8 mouse cellular contexts compared by ENCODE assay signal in the genomic region with DNA sequence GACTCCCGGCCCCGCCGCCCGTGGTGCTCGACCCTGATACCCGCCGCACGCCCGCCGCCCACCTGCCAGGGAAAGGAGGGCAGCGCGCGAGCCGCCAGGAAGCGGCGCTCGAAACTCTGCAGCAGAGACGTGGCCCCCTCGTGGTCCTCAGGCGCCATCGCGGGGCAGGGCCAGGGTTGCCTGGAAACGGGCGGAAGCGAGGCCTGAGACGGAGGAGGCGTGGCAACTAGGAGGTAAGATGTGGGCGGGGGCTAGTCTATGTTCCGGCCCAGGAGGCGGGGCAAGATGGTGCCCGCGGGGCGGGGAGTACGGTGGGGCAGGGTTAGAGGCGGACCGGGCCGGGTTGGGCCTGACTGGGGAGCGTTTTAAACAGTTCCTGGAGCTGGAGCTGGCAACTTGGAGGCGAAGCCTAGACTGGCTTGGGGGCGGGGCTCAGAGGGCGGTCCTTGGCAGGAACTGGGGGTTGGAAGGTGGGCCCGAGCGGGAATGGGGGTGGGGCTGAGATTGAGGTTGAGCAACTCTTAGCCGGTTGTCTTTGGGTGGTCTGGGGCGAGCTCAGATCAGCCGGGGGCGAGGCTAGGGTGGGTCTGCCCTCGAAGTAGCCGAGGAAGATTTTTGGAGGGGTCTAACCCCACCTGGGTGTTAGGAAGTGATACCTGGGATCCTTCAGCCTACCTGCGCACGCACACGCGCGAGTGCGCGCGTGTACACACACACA. TPM values are rescaled to one million over a fixed set of nuclear protein-coding genes. Genes with fewer than 3 reads are reported as not detected.
DNase-seq lines count a peak whose midpoint lies in the region; ATAC-seq lines count a peak whose summit lies in the region.

A gene (minus strand): TSS at position 205 of the 718 bp plus-strand sequence.

- no peaks in the 10 kb centered on the region for H3K9me3 ChIP-seq in lung, embryonic 16.5 days (ENCODE audit: control insufficient read depth, low read length)

- H3K36me3 ChIP-seq in lung, embryonic 16.5 days (ENCODE audit: control insufficient read depth, insufficient read depth, low read length) = no peaks in the 10 kb centered on the region

- peaks cover 11% of the 10 kb centered on the region for H3K4me1 ChIP-seq in lung, embryonic 16.5 days (replicated peaks; ENCODE audit: control insufficient read depth, insufficient read depth, low read length)

- peak within 1 kb of the TSS; percentile 78 for H3K27ac ChIP-seq in lung, embryonic 16.5 days (ENCODE audit: low read length)

- under 1% methylated on average over 55 of the region's 57 CpGs for WGBS in lung, embryonic 16.5 days

- ATAC-seq in hematopoietic stem cell, adult 5-6 weeks (replicated peaks in 1 of 2; ENCODE audit: insufficient read depth in 1 of 2, low FRiP score in 2 of 2, low TSS enrichment in 1 of 2, low read depth in 1 of 2, poor library complexity in 2 of 2, severe bottlenecking in 2 of 2) = peak; percentile 92 to 94
- ATAC-seq in lung, embryonic 16.5 days (ENCODE audit: low read depth) = peak; percentile 98

- peak within 1 kb of the TSS; percentile 80 for H3K4me3 ChIP-seq in lung, embryonic 16.5 days (ENCODE audit: low read length)

- peak within 1 kb of the TSS; percentile 79 for H3K9ac ChIP-seq in lung, embryonic 16.5 days (ENCODE audit: low read length)

- no peaks in the 10 kb centered on the region for H3K27me3 ChIP-seq in lung, embryonic 16.5 days (ENCODE audit: control insufficient read depth, insufficient read depth, low read depth, low read length)

- DNase-seq in MEL-GATA-1-ER (ENCODE audit: extremely low read depth, low read depth) = peak; percentile 84
- DNase-seq in cerebellum, adult 8-10 months = peak; percentile 93
- peak; percentile 97 for DNase-seq in forelimb bud, embryonic 11.5 days (ENCODE audit: low read depth, low spot score)
- DNase-seq in layer of hippocampus, adult 9-10 months (ENCODE audit: low spot score) = peak; percentile 96
- DNase-seq in ovary, postnatal 10 days (ENCODE audit: low spot score) = peak; percentile 92
- peak; percentile 99 for DNase-seq in thymus, postnatal 10 days (ENCODE audit: low spot score in 2 of 2)

- peak within 1 kb of the TSS; percentile 77 for H3K4me2 ChIP-seq in lung, embryonic 16.5 days (ENCODE audit: low read depth, low read length)

RNA-seq across cellular contexts. Expression of the gene that starts here (rescaled TPM):
- 23.9 and 26.2 TPM in 2 replicates for total RNA-seq in hematopoietic stem cell, adult 5-6 weeks (2017)
- 24.8 and 30.5 TPM in 2 replicates for polyA plus RNA-seq in lung, embryonic 16.5 days (2015; fragmentation: Nextera tagmentation; extraction: Ambion mirVana)

Comparison
In these comparisons a context has a peak if more than half of its experiments do, and no peak if none do; other contexts are left out.
1. Peak in every context shown above with its lines: DNase-seq, ATAC-seq, H3K4me3 ChIP-seq and H3K27ac ChIP-seq.